14 mouse cellular contexts compared by ENCODE assay signal in the genomic region with DNA sequence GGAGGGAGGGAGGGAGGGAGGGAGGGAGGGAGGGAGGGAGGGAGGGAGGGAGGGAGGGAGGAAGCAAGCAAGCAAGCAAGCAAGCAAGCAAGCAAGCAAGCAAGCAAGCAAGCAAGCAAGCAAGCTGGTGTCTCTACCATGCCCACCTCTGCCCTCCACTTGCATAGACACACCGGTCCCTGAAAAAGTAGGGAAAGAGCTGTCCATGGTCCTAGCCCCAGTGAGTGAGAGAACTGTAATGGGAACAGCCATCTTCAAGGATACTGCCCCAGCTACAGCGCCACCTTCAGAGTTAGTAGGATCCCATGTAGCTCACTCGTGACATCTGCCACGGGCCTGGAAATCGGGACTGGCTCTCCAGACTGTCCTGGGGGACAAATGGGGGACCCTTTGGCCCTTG. TPM values are rescaled to one million over a fixed set of nuclear protein-coding genes. Genes with fewer than 3 reads are reported as not detected.
DNase-seq lines count a peak whose midpoint lies in the region; TF ChIP-seq lines count a peak whose summit lies in the region.
"Had no signal": no experiment of that assay in that cellular context is flagged by ENCODE, and none has a peak within 500 bp of the region (broad histone marks: within the 10 kb centered on the region; RNA-seq: fewer than 3 reads in every experiment).

No protein-coding gene starts in this region.

- H3K27ac ChIP-seq in heart, adult 2 months, result no peak overlapping the region
- no peak overlapping the region for H3K27ac ChIP-seq in embryonic facial prominence, embryonic 10.5 days (replicated peaks)
- H3K27ac ChIP-seq: kidney, embryonic 15.5 days; liver, embryonic 12.5 days had no signal

- no peak overlapping the region for H3K9ac ChIP-seq in heart, adult 2 months (ENCODE audit: low read depth, low read length)
- H3K9ac ChIP-seq: forebrain, postnatal 0 days; kidney, embryonic 15.5 days; liver, embryonic 12.5 days had no signal

- no peaks in the 10 kb centered on the region for H3K27me3 ChIP-seq in heart, adult 2 months (ENCODE audit: control insufficient read depth, insufficient read depth, low read length)
- H3K27me3 ChIP-seq in embryonic facial prominence, embryonic 10.5 days (replicated peaks; ENCODE audit: low read depth, poor library complexity, severe bottlenecking), result no peaks in the 10 kb centered on the region
- no peaks in the 10 kb centered on the region for H3K27me3 ChIP-seq in myocyte (ENCODE audit: control insufficient read depth, insufficient read depth, insufficient read length)
- H3K27me3 ChIP-seq: kidney, embryonic 15.5 days; liver, embryonic 12.5 days had no signal

- 0 out of 2 replicates have a peak, but pooled peaks cover 4% of the 10 kb centered on the region for H3K9me3 ChIP-seq in embryonic facial prominence, embryonic 10.5 days
- H3K9me3 ChIP-seq: G1E; kidney, embryonic 15.5 days had no signal

- H3K4me3 ChIP-seq in heart, adult 2 months, result no peak overlapping the region
- no peak overlapping the region for H3K4me3 ChIP-seq in embryonic facial prominence, embryonic 10.5 days
- H3K4me3 ChIP-seq in myocyte, result no peak overlapping the region
- H3K4me3 ChIP-seq: kidney, embryonic 15.5 days; liver, embryonic 12.5 days had no signal

- H3K4me2 ChIP-seq in myocyte (ENCODE audit: low read depth), result no peak overlapping the region
- H3K4me2 ChIP-seq: kidney, embryonic 15.5 days; liver, embryonic 12.5 days had no signal

- no peaks in the 10 kb centered on the region for H3K4me1 ChIP-seq in heart, adult 2 months (ENCODE audit: control insufficient read depth, insufficient read depth, low read length)
- H3K4me1 ChIP-seq in embryonic facial prominence, embryonic 10.5 days, result no peaks in the 10 kb centered on the region
- H3K4me1 ChIP-seq: kidney, embryonic 15.5 days; liver, embryonic 12.5 days had no signal

- H3ac ChIP-seq in myocyte (ENCODE audit: control insufficient read depth, insufficient read length), result no peak overlapping the region

- intact Hi-C loops in heart, postnatal 10 days (cut with DNase I), result no loop called here
- intact Hi-C loops in heart, adult 2 months (cut with DNase I), result no loop called here

- no peak for TF ChIP-seq CTCF in heart, adult 2 months (IDR thresholded peaks at IDR 0.05)

- H3K36me3 ChIP-seq in heart, adult 2 months (ENCODE audit: control insufficient read depth, insufficient read depth, low read length), result no peaks in the 10 kb centered on the region
- peaks cover 8% of the 10 kb centered on the region for H3K36me3 ChIP-seq in embryonic facial prominence, embryonic 10.5 days (replicated peaks)
- H3K36me3 ChIP-seq in myocyte (ENCODE audit: control insufficient read depth, insufficient read depth), result no peaks in the 10 kb centered on the region

- peak; percentile 17 to 40 for DNase-seq in heart, postnatal 10 days
- DNase-seq in heart, adult 2 months, result no peak
- DNase-seq in testis, postnatal 10 days (ENCODE audit: low spot score), result peak; percentile 59
- no peak for DNase-seq in testis, postnatal 14 days (ENCODE audit: low spot score)
- DNase-seq in embryonic facial prominence, embryonic 10.5 days (ENCODE audit: low spot score), result peak; percentile 58
- no peak for DNase-seq in thymus, adult 18-20 months
- DNase-seq in layer of hippocampus, adult 9-11 months, result no peak
- DNase-seq: cerebellum, adult 11-12 months; forebrain, postnatal 0 days; heart, postnatal 36 days had no signal

- WGBS in heart, adult 2 months, result 60% methylated on average over 5 of the region's 5 CpGs
- 47% methylated on average over 5 of the region's 5 CpGs for WGBS in embryonic facial prominence, embryonic 10.5 days

- no peak for TF ChIP-seq POLR2A in heart, adult 2 months (IDR thresholded peaks at IDR 0.05; ENCODE audit: insufficient read depth, low read depth, low read length)
- no peak for TF ChIP-seq POLR2A in myocyte (IDR thresholded peaks at IDR 0.05; ENCODE audit: insufficient read length, low read depth)

- H3K79me2 ChIP-seq in heart, adult 2 months (replicated peaks; ENCODE audit: control insufficient read depth, insufficient read depth, low read length), result no peaks in the 10 kb centered on the region
- H3K79me2 ChIP-seq in myocyte (ENCODE audit: control insufficient read depth, insufficient read depth), result no peaks in the 10 kb centered on the region

- no peak for TF ChIP-seq EP300 in heart, adult 2 months (IDR thresholded peaks at IDR 0.05; ENCODE audit: insufficient read depth, low read depth, low read length)

TF ChIP-seq in myocyte, 11 proteins besides CTCF, POLR2A, EP300 and RAD21:
- TF ChIP-seq REST (IDR thresholded peaks at IDR 0.05; ENCODE audit: insufficient read depth, insufficient read length), result peak; percentile 69
- TF ChIP-seq MAX (IDR thresholded peaks at IDR 0.05; ENCODE audit: low read depth), result no peak

RNA-seq across cellular contexts. Expression of gene Pebp1, which starts 22.7 kb away (rescaled TPM):
- total RNA-seq in heart, postnatal 10 days (2021), result 100 to 1,000 TPM; 430 to 431 TPM
- total RNA-seq in heart, adult 2 months (2021), result 100 to 1,000 TPM; 412 to 465 TPM
- polyA plus RNA-seq in heart, adult 2 months (2012; rRNA removed), result 402 and 552 TPM in 2 replicates
- 895 and 919 TPM in 2 replicates for polyA plus RNA-seq in embryonic facial prominence, embryonic 10.5 days (2016; fragmentation: Nextera tagmentation; extraction: Ambion mirVana)
- polyA plus RNA-seq in myocyte (2012; fragmentation: generic; extraction: Trizol), result 713 TPM

RNA-seq across cellular contexts. Expression of gene Vsig10, which starts 54.2 kb away (rescaled TPM):
- total RNA-seq in heart, postnatal 10 days (2021), result 10 to 100 TPM; 12.8 to 17.4 TPM
- total RNA-seq in heart, adult 2 months (2021), result 1 to 10 TPM; 7.0 to 8.9 TPM
- polyA plus RNA-seq in heart, adult 2 months (2012; rRNA removed), result 7.4 and 8.8 TPM in 2 replicates
- 3.4 and 4.0 TPM in 2 replicates for polyA plus RNA-seq in embryonic facial prominence, embryonic 10.5 days (2016; fragmentation: Nextera tagmentation; extraction: Ambion mirVana)
- 2.2 TPM for polyA plus RNA-seq in myocyte (2012; fragmentation: generic; extraction: Trizol)

Comparison
In these comparisons a context has a peak if more than half of its experiments do, and no peak if none do; other contexts are left out.
1. DNase-seq: peak in heart, postnatal 10 days (2 of 2), testis, postnatal 10 days (single experiment) and embryonic facial prominence, embryonic 10.5 days (single experiment); none in heart, adult 2 months (0 of 2), testis, postnatal 14 days (single experiment), thymus, adult 18-20 months (0 of 2) and layer of hippocampus, adult 9-11 months (single experiment).